Mouse (Mus musculus) liver, postnatal 0 days (tissue): ENCODE data around the gene Taok3. TPM values are rescaled to one million over a fixed set of nuclear protein-coding genes. Genes with fewer than 3 reads are reported as not detected.
A peak's percentile ranks its signal among the peaks of the same experiment; 100 is the strongest.

ENCODE experiments used
- ATAC-seq: fragments of 200-750 bp; cut with Nextera tagmentation; 2 replicates; pipeline ENCODE4 v1.8.0; 2017; ENCODE audit warnings: mild to moderate bottlenecking, moderate library complexity
- DNase-seq: peaks from one replicate; pipeline ENCODE4 v3.0.0-alpha.2; 2016
- H3K27ac ChIP-seq: fragments of 300-500 bp; sonication (generic); 2 replicates; pipeline ENCODE4 v1.5.1; 2014; ENCODE audit warnings: antibody characterized with exemption, moderate library complexity, mild to moderate bottlenecking, low read depth
- H3K27me3 ChIP-seq: fragments of 300-500 bp; sonication (generic); 2 replicates; pipeline ENCODE4 v1.6.1; 2014; ENCODE audit warnings: low read length, control low read depth, mixed read lengths; ENCODE audit not compliant: insufficient read depth
- H3K36me3 ChIP-seq: fragments of 300-500 bp; sonication (generic); replicated peaks from 2 replicates; pipeline ENCODE4 v1.6.1; 2014; ENCODE audit warnings: mild to moderate bottlenecking, control low read depth, low read length, moderate library complexity, mixed read lengths; ENCODE audit not compliant: insufficient read depth
- H3K4me1 ChIP-seq: fragments of 300-500 bp; sonication (generic); 2 replicates; pipeline ENCODE4 v1.6.1; 2014; ENCODE audit warnings: antibody characterized with exemption, mild to moderate bottlenecking, control low read depth; ENCODE audit not compliant: insufficient read depth
- H3K4me2 ChIP-seq: fragments of 300-500 bp; sonication (generic); 2 replicates; pipeline ENCODE4 v1.6.1; 2014; ENCODE audit warnings: low read depth, mild to moderate bottlenecking, low read length, moderate library complexity, mixed read lengths
- H3K4me3 ChIP-seq: fragments of 300-500 bp; sonication (generic); 2 replicates; pipeline ENCODE4 v1.5.1; 2014; ENCODE audit warnings: low read depth, low read length
- H3K9ac ChIP-seq: fragments of 300-500 bp; sonication (generic); replicated peaks from 2 replicates; pipeline ENCODE4 v1.6.1; 2014; ENCODE audit warnings: mild to moderate bottlenecking, moderate library complexity
- H3K9me3 ChIP-seq: fragments of 300-500 bp; sonication (generic); 2 replicates; pipeline ENCODE4 v1.6.1; 2016; ENCODE audit warnings: mild to moderate bottlenecking, control low read depth, low read length, mixed read lengths
- CTCF ChIP-seq: sonication (generic); IDR thresholded peaks from 2 replicates; pipeline ENCODE4 v1.5.1; 2016; ENCODE audit warnings: antibody characterized with exemption, low read depth
- EP300 ChIP-seq: IDR thresholded peaks from 2 replicates; pipeline ENCODE4 v1.6.1; 2016; ENCODE audit warnings: antibody characterized with exemption, low read depth, mild to moderate bottlenecking
- WGBS: fragments of 180-500 bp; shearing (Covaris S2); extraction: QIAGEN DNeasy Blood & Tissue Kit; methylation state at CpG from one replicate; pipeline ENCODE4 v1.1.7; 2014; ENCODE audit not compliant: insufficient replicate concordance; 5-methylcytosine and 5-hydroxymethylcytosine counted together
- polyA plus RNA-seq: library from polyadenylated mRNA; unstranded; fragments of >200 nt; fragmentation: Nextera tagmentation; extraction: Ambion mirVana; gene quantifications from 2 replicates; pipeline ENCODE4 v1.2.1, GENCODE M21; 2015

The Taok3 gene
- polyA plus RNA-seq, 1 experiment from 2014 or later, result 41.9 TPM

GRCm38 (mm10) chr5:117125482-117126346, 5.8 kb downstream of the Taok3 start:
- H3K4me3 ChIP-seq, result no peak overlapping the region
- H3K27me3 ChIP-seq, result no peaks in the 10 kb centered on the region
- H3K4me1 ChIP-seq, result peaks cover 26% of the 10 kb centered on the region
- H3K9ac ChIP-seq, result no peak overlapping the region
- H3K9me3 ChIP-seq, result no peaks in the 10 kb centered on the region
- H3K27ac ChIP-seq, result no peak overlapping the region
- H3K4me2 ChIP-seq, result no peak overlapping the region
- DNase-seq, result no peak
- WGBS, result 86% methylated on average over 16 of the region's 16 CpGs
- H3K36me3 ChIP-seq, result peaks cover 12% of the 10 kb centered on the region; the same call in 1 of the 2 replicates
- peak; percentile 41 for ATAC-seq
- no peak for TF ChIP-seq EP300
- TF ChIP-seq CTCF, result no peak

- Histone ChIP-seq H3K4me1 (peaks cover 19% of the 10 kb centered on the region), H3K27ac (no peak overlapping the region), H3K4me2 (no peak overlapping the region), H3K4me3 (no peak overlapping the region), H3K36me3 (peaks cover 12% of the 10 kb centered on the region; the same call in 1 of the 2 replicates), H3K9ac (no peak overlapping the region), H3K27me3 (no peaks in the 10 kb centered on the region), H3K9me3 (no peaks in the 10 kb centered on the region)
- no peak for ATAC-seq
- 65% methylated on average over 4 of the region's 4 CpGs for WGBS
- no peak for DNase-seq
- TF ChIP-seq EP300, result no peak
- TF ChIP-seq CTCF, result no peak
Measured at GRCm38 (mm10) chr5:117127051-117127450, 7.1 kb downstream of the Taok3 start.

GRCm38 (mm10) chr5:117130726-117131125, 10.8 kb downstream of the Taok3 start:
- Histone ChIP-seq H3K27ac (no peak overlapping the region), H3K9me3 (no peaks in the 10 kb centered on the region), H3K4me3 (no peak overlapping the region), H3K4me1 (peaks cover 31% of the 10 kb centered on the region), H3K4me2 (no peak overlapping the region), H3K9ac (no peak overlapping the region), H3K36me3 (peaks cover 3% of the 10 kb centered on the region; the same call in 1 of the 2 replicates), H3K27me3 (no peaks in the 10 kb centered on the region)
- TF ChIP-seq CTCF, result no peak
- WGBS, result 79% methylated on average over 15 of the region's 15 CpGs
- ATAC-seq, result no peak
- no peak for DNase-seq

- H3K4me2 ChIP-seq, result peak overlapping the region; percentile 85
- H3K9ac ChIP-seq, result peak overlapping the region; percentile 65
- H3K4me1 ChIP-seq, result peaks cover 58% of the 10 kb centered on the region
- H3K27me3 ChIP-seq, result no peaks in the 10 kb centered on the region
- 16% methylated on average over 17 of the region's 17 CpGs for WGBS
- H3K4me3 ChIP-seq, result peak overlapping the region; percentile 53
- H3K27ac ChIP-seq, result peak overlapping the region; percentile 98
- H3K36me3 ChIP-seq, result no peaks in the 10 kb centered on the region
- TF ChIP-seq CTCF, result no peak
- 0 out of 2 replicates have a peak, but pooled peaks have one; percentile 26 for TF ChIP-seq EP300
- peak; percentile 85 for DNase-seq
- ATAC-seq, result peak; percentile 80
- no peaks in the 10 kb centered on the region for H3K9me3 ChIP-seq
Measured at GRCm38 (mm10) chr5:117133446-117134065, 13.6 kb downstream of the Taok3 start.

GRCm38 (mm10) chr5:117134066-117134888, 14.3 kb downstream of the Taok3 start:
- peak overlapping the region; percentile 98 for H3K27ac ChIP-seq
- ATAC-seq, result peak; percentile 17
- 0 out of 2 replicates have a peak, but pooled peaks have one; percentile 35 for TF ChIP-seq EP300
- no peak for TF ChIP-seq CTCF
- no peaks in the 10 kb centered on the region for H3K36me3 ChIP-seq
- H3K9ac ChIP-seq, result peak overlapping the region; percentile 65
- H3K9me3 ChIP-seq, result no peaks in the 10 kb centered on the region
- no peaks in the 10 kb centered on the region for H3K27me3 ChIP-seq
- 11% methylated on average over 19 of the region's 19 CpGs for WGBS
- peak overlapping the region; percentile 53 for H3K4me3 ChIP-seq
- peaks cover 65% of the 10 kb centered on the region for H3K4me1 ChIP-seq
- DNase-seq, result peak; percentile 62
- peak overlapping the region; percentile 85 for H3K4me2 ChIP-seq
